Mouse (Mus musculus) liver, adult 2 months (tissue): ENCODE measurements around the gene Myh7. TPM values are rescaled to one million over a fixed set of nuclear protein-coding genes. Genes with fewer than 3 reads are reported as not detected.
"Not testable (repeated sequence)": the region's sequence is repeated elsewhere in the genome, so short reads cannot be mapped to it uniquely, and the experiment has no call there.

Experiments used
- DNase-seq: peaks from one replicate; pipeline ENCODE4 v3.0.0-alpha.2; 2011; ENCODE audit warnings: low read depth, low spot score; ENCODE audit errors: extremely low read depth
- H3K27ac ChIP-seq: fragments of 200-500 bp; replicated peaks from 2 replicates; pipeline ENCODE4 v1.5.1; 2012; ENCODE audit warnings: low read depth, mild to moderate bottlenecking, control low read depth, inconsistent platforms, low read length; ENCODE audit not compliant: insufficient read depth
- H3K27me3 ChIP-seq: fragments of 200-500 bp; 2 replicates; pipeline ENCODE4 v1.6.1; 2012; ENCODE audit warnings: mild to moderate bottlenecking, moderate library complexity, low read length, inconsistent platforms; ENCODE audit not compliant: control insufficient read depth, insufficient read depth
- H3K36me3 ChIP-seq: fragments of 200-500 bp; 2 replicates; pipeline ENCODE4 v1.6.1; 2012; ENCODE audit warnings: low read length, inconsistent platforms; ENCODE audit not compliant: control insufficient read depth, insufficient read depth
- H3K4me1 ChIP-seq: fragments of 200-500 bp; 2 replicates; pipeline ENCODE4 v1.6.1; 2011; ENCODE audit warnings: low read length; ENCODE audit not compliant: control insufficient read depth, insufficient read depth
- H3K4me3 ChIP-seq: fragments of 200-500 bp; 2 replicates; pipeline ENCODE4 v1.5.1; 2011; ENCODE audit warnings: low read depth, mild to moderate bottlenecking, control low read depth, low read length, moderate library complexity; ENCODE audit not compliant: insufficient read depth
- H3K79me2 ChIP-seq: fragments of 200-500 bp; 2 replicates; pipeline ENCODE4 v1.6.1; 2012; ENCODE audit warnings: inconsistent platforms, mild to moderate bottlenecking, low read length, moderate library complexity; ENCODE audit not compliant: control insufficient read depth, insufficient read depth
- H3K9ac ChIP-seq: fragments of 200-500 bp; 2 replicates; pipeline ENCODE4 v1.6.1; 2012; ENCODE audit warnings: low read depth, mild to moderate bottlenecking, control low read depth, inconsistent platforms, low read length
- CTCF ChIP-seq: fragments of 200-500 bp; IDR thresholded peaks from 2 replicates; pipeline ENCODE4 v1.5.1; 2011; ENCODE audit warnings: low read depth, low read length, control low read depth
- POLR2A ChIP-seq: fragments of 200-500 bp; IDR thresholded peaks from 2 replicates; pipeline ENCODE4 v1.6.1; 2011; ENCODE audit warnings: low read length, control low read depth; ENCODE audit not compliant: insufficient read depth; ENCODE audit errors: extremely low read depth
- WGBS: fragments of 180-500 bp; shearing (Covaris S2); methylation state at CpG from one replicate; pipeline ENCODE4 v1.1.7; 2018; 5-methylcytosine and 5-hydroxymethylcytosine counted together
- polyA plus RNA-seq: library from polyadenylated mRNA; depleted of rRNA; stranded (reverse); fragments of >200 nt; gene quantifications from 2 replicates; pipeline ENCODE4 v1.2.3, GENCODE M21; 2012
- total RNA-seq: library from RNA; depleted of rRNA; stranded (reverse); fragments of >200 nt; gene quantifications from 2 replicates; pipeline ENCODE4 v1.2.3, GENCODE M21; 2014

Myh7 gene
- total and polyA plus RNA-seq, 2 experiments: 1.5 TPM; not detected in 1

DNA sequence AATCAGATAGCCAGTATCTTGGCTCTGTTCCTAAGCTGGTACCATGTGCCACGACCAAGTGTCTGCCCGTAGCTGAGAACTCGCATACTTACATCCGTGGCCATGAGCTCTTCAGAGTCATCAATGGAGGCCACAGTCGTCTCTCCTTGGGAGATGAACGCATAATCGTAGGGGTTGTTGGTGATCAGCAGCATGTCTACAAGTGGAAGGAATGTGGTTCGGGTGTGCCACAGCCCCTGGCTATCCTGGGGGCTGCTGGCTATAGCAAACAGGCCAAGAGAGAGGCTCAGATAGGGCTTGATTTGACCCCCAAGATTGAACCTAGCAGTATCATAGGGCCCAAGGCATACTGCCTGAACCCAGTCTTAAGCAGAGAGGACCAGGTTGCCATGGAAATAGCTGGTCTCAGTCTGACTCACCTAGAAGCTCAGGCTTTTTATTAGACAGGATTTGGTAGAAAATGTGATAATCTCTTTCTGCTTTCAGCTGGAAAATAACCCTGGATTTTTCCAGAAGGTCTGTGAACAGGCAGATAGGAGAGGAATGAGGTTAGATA lies 4.5 kb downstream of the Myh7 start:
- Histone ChIP-seq H3K9ac (no peak overlapping the region), H3K27ac (no peak overlapping the region), H3K36me3 (no peaks in the 10 kb centered on the region), H3K79me2 (no peaks in the 10 kb centered on the region), H3K4me3 (no peak overlapping the region), H3K4me1 (no peaks in the 10 kb centered on the region), H3K27me3 (no peaks in the 10 kb centered on the region)
- no peak for DNase-seq
- 90% methylated on average over 8 of the region's 8 CpGs for WGBS
- no peak for TF ChIP-seq POLR2A
- TF ChIP-seq CTCF: no peak

DNA sequence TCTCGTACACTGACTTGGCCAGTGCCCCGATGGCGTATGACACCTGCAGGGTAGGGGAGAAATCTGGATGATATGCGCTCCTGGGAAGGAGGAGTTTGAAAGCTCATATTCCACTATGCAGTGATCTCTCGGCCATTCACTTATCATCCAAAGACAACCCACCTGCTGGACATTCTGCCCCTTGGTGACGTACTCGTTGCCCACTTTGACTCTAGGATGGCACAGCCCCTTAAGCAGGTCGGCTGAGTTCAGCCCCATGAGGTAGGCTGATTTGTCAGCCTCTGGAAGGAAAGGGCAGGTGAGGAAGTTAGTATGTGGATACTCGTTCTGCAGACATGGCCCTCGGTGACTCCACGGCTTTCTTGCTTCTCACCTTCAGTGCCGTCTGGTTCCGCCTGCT lies 5.5 kb downstream of the Myh7 start:
- whole genome bisulfite sequencing: 87% methylated on average over 13 of the region's 13 CpGs
- no peak overlapping the region for H3K9ac ChIP-seq
- no peaks in the 10 kb centered on the region for H3K27me3 ChIP-seq
- no peaks in the 10 kb centered on the region for H3K79me2 ChIP-seq
- no peak for DNase-seq
- no peaks in the 10 kb centered on the region for H3K36me3 ChIP-seq
- no peaks in the 10 kb centered on the region for H3K4me1 ChIP-seq
- H3K27ac ChIP-seq: no peak overlapping the region
- no peak overlapping the region for H3K4me3 ChIP-seq
- TF ChIP-seq CTCF: no peak
- no peak for TF ChIP-seq POLR2A

DNA sequence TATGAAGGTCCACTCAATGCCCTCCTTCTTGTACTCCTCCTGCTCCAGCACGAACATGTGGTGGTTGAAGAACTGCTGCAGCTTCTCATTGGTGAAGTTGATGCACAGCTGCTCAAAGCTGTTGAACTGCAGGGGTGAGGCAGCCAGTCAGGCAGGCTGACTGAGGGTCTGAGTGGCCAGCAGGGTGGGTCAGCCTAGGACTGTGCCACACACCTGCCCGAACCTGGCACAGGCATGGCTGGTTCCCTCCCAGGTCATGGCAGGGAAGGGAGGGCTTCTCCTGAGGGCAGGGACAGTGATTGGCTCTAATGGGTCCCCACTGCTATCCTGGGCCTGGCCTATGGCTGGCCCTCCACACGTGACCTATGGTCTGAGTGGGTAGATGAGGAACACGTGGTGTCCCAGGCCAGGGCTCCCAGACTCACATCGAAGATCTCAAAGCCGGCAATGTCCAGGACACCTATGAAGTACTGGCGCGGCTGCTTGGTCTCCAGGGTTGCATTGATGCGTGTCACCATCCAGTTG lies 6.0 kb downstream of the Myh7 start:
- H3K4me3 ChIP-seq, H3K36me3 ChIP-seq, H3K4me1 ChIP-seq, H3K27ac ChIP-seq, DNase-seq, H3K27me3 ChIP-seq, H3K79me2 ChIP-seq, H3K9ac ChIP-seq: not testable (repeated sequence)
- WGBS: 89% methylated on average over 9 of the region's 9 CpGs

DNA sequence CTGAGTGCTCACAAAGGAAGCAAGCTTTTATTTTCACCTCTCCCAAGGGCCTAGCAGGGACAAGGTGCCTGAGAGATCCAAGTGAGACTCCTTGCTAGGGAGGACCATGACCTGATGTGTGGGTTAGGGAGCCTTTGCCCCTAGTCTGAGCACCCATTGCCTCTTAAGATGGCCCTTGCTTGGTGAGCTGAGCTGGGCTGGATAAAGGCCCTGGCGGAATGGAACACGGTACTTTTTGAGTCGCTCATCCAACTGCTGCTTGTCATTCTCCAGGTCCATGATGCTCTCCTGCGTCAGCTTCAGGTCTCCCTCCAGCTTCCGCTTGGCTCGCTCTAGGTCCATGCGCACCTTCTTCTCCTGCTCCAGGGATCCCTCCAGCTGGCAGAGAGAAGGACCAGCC lies 12.5 kb downstream of the Myh7 start:
- Histone ChIP-seq H3K79me2 (no peaks in the 10 kb centered on the region), H3K4me1 (no peaks in the 10 kb centered on the region), H3K4me3 (no peak overlapping the region), H3K27me3 (no peaks in the 10 kb centered on the region), H3K27ac (no peak overlapping the region), H3K9ac (no peak overlapping the region), H3K36me3 (no peaks in the 10 kb centered on the region)
- no peak for TF ChIP-seq POLR2A
- no peak for TF ChIP-seq CTCF
- no peak for DNase-seq
- 95% methylated on average over 7 of the region's 7 CpGs for WGBS

DNA sequence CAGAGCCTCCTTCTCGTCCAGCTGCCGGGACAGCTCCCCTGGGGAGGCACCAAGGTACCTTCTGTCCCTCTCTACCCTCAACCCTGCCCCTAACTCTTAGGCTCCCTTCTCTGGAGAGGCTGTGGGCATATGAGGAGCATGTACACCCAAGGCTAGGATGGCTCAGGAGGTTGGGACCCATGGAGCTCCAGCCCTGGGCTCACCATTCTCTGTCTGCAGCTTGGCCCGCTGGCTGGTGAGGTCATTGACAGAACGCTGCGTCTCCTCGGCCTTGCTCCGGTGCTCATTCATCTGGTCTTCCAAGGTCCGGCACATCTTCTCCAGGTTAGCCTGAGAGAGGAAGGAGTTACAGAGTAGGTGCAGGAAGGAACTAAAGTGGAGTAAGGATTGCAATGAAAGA lies 15.8 kb downstream of the Myh7 start:
- WGBS: 92% methylated on average over 8 of the region's 8 CpGs

DNA sequence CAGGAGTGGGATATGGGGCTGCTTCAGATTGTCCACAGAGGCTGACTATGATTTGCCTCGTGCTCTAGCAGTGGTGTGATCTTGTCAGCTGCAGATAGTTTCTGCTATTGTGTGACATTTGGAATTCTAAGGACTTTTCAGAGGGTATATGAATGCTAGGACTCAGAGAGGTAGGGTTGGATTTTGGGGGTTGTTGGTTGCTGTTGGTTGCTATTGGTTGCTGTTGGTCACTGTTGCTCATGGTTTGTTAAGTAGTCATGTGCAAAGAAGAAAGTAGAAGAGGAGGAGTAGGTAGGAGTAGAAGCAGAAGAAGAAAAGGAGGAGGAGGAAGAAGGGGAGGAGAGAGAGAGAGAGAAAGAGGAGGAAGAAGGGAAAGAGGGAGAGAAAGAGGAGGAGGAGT lies 17.8 kb downstream of the Myh7 start, which contains the start of gene Gm17428:
Gene Gm17428 (plus strand): TSS at position 301 of the 400 bp plus-strand sequence.
- Histone ChIP-seq H3K27ac (no peak within 1 kb of the TSS), H3K79me2 (no peaks in the 10 kb centered on the region), H3K27me3 (no peaks in the 10 kb centered on the region), H3K4me3 (no peak within 1 kb of the TSS), H3K4me1 (no peaks in the 10 kb centered on the region), H3K9ac (no peak within 1 kb of the TSS), H3K36me3 (no peaks in the 10 kb centered on the region)
- TF ChIP-seq POLR2A: no peak
- no peak for TF ChIP-seq CTCF
- 48% methylated on average over 1 of the region's 1 CpGs for WGBS
- no peak for DNase-seq

More for the DNA sequence above, 15.8 kb downstream of the Myh7 start:
- Histone ChIP-seq H3K9ac (no peak overlapping the region), H3K27ac (no peak overlapping the region), H3K27me3 (no peaks in the 10 kb centered on the region), H3K79me2 (no peaks in the 10 kb centered on the region), H3K4me3 (no peak overlapping the region), H3K36me3 (no peaks in the 10 kb centered on the region), H3K4me1 (no peaks in the 10 kb centered on the region)
- DNase-seq: no peak
- TF ChIP-seq CTCF: no peak
- TF ChIP-seq POLR2A: no peak
